Mouse (Mus musculus) MEL (cell line): Measurements from ENCODE around the gene Pde11a. TPM values are rescaled to one million over a fixed set of nuclear protein-coding genes. Genes with fewer than 3 reads are reported as not detected.

ENCODE experiments used
- DNase-seq: peaks from one replicate; pipeline ENCODE4 v3.0.0; 2011; ENCODE audit warnings: low read depth, low spot score
- H3K27ac ChIP-seq: 2 replicates; pipeline ENCODE4 v1.5.1; 2012; ENCODE audit warnings: low read depth, mild to moderate bottlenecking, control low read depth, low read length, moderate library complexity; ENCODE audit not compliant: control insufficient read depth
- H3K27me3 ChIP-seq, 2 experiments: fragments of 150-350 bp in 1 of 2; sonication (generic) in 1 of 2; 2 replicates each; pipeline ENCODE4 v1.6.1; 2012; ENCODE audit warnings: low read length in 2 of 2, mild to moderate bottlenecking in 2 of 2, improper control_type of control experiment in 1 of 2, moderate library complexity in 1 of 2; ENCODE audit not compliant: insufficient read depth in 2 of 2, control insufficient read depth in 1 of 2
- H3K36me3 ChIP-seq, 2 experiments: 2 replicates each; pipeline ENCODE4 v1.6.1; 2012 to 2014; ENCODE audit warnings: low read length in 2 of 2, improper control_type of control experiment in 1 of 2, inconsistent platforms in 1 of 2, mild to moderate bottlenecking in 1 of 2; ENCODE audit not compliant: insufficient read depth in 2 of 2, control insufficient read depth in 1 of 2
- H3K4me1 ChIP-seq, 2 experiments: fragments of 150-350 bp in 1 of 2; sonication (generic) in 1 of 2; 2 replicates each; pipeline ENCODE4 v1.6.1; 2012; ENCODE audit warnings: low read length in 2 of 2, improper control_type of control experiment in 1 of 2, mild to moderate bottlenecking in 1 of 2; ENCODE audit not compliant: insufficient read depth in 2 of 2, control insufficient read depth in 1 of 2
- H3K4me3 ChIP-seq, 2 experiments: fragments of 150-350 bp in 1 of 2; sonication (generic) in 1 of 2; 2 replicates each; pipeline ENCODE4 v1.5.1; 2012; ENCODE audit warnings: low read depth in 2 of 2, low read length in 2 of 2, mild to moderate bottlenecking in 2 of 2, moderate library complexity in 2 of 2, control low read depth in 1 of 2, improper control_type of control experiment in 1 of 2; ENCODE audit not compliant: control insufficient read depth in 1 of 2, insufficient read depth in 1 of 2
- H3K79me2 ChIP-seq: 2 replicates; pipeline ENCODE4 v1.6.1; 2012; ENCODE audit warnings: mild to moderate bottlenecking, low read length, moderate library complexity; ENCODE audit not compliant: control insufficient read depth, poor library complexity, insufficient read depth
- H3K9ac ChIP-seq: 2 replicates; pipeline ENCODE4 v1.6.1; 2012; ENCODE audit warnings: low read depth, mild to moderate bottlenecking, control low read depth, low read length, moderate library complexity; ENCODE audit not compliant: control insufficient read depth, poor library complexity, severe bottlenecking
- H3K9me3 ChIP-seq: fragments of 150-350 bp; sonication (generic); replicated peaks from 2 replicates; pipeline ENCODE4 v1.6.1; 2012; ENCODE audit warnings: mild to moderate bottlenecking, low read length, improper control_type of control experiment, moderate library complexity; ENCODE audit not compliant: insufficient read depth
- BHLHE40 ChIP-seq: IDR thresholded peaks from 2 replicates; pipeline ENCODE4 v1.6.1; 2012; ENCODE audit warnings: low read depth, mild to moderate bottlenecking, inconsistent platforms, low read length, improper control_type of control experiment, borderline replicate concordance
- CTCF ChIP-seq, 3 experiments: IDR thresholded peaks in 2 of 3; conservative IDR thresholded peaks in 1 of 3; 2 replicates each; pipeline ENCODE4 v1.5.1; 2011 to 2012; ENCODE audit warnings: low read length in 3 of 3, low read depth in 2 of 3, mild to moderate bottlenecking in 2 of 3, improper control_type of control experiment in 1 of 3, inconsistent platforms in 1 of 3, mixed read lengths in 1 of 3, moderate library complexity in 1 of 3; ENCODE audit not compliant: control insufficient read depth in 1 of 3, insufficient read depth in 1 of 3, poor library complexity in 1 of 3, severe bottlenecking in 1 of 3
- ETS1 ChIP-seq: IDR thresholded peaks from 2 replicates; pipeline ENCODE4 v1.6.1; 2012; ENCODE audit warnings: low read depth, mild to moderate bottlenecking, inconsistent platforms, low read length, improper control_type of control experiment, moderate library complexity
- GABPA ChIP-seq: IDR thresholded peaks from 2 replicates; pipeline ENCODE4 v1.6.1; 2012; ENCODE audit warnings: low read depth, mild to moderate bottlenecking, inconsistent platforms, low read length, improper control_type of control experiment, moderate library complexity
- GATA1 ChIP-seq: IDR thresholded peaks from 2 replicates; pipeline ENCODE4 v1.6.1; 2011; ENCODE audit warnings: low read depth, low read length, improper control_type of control experiment
- HCFC1 ChIP-seq: IDR thresholded peaks from 2 replicates; pipeline ENCODE4 v1.6.1; 2012; ENCODE audit warnings: low read depth, mild to moderate bottlenecking, inconsistent platforms, low read length, improper control_type of control experiment, moderate library complexity
- JUND ChIP-seq: IDR thresholded peaks from 2 replicates; pipeline ENCODE4 v1.6.1; 2011; ENCODE audit warnings: low read depth, mild to moderate bottlenecking, improper control_type of control experiment, low read length
- MAX ChIP-seq: IDR thresholded peaks from 2 replicates; pipeline ENCODE4 v1.6.1; 2011; ENCODE audit warnings: low read length, improper control_type of control experiment
- MXI1 ChIP-seq: IDR thresholded peaks from 2 replicates; pipeline ENCODE4 v1.6.1; 2011; ENCODE audit warnings: mild to moderate bottlenecking, low read depth, low read length, improper control_type of control experiment
- MYB ChIP-seq: IDR thresholded peaks from 2 replicates; pipeline ENCODE4 v1.6.1; 2011; ENCODE audit warnings: mild to moderate bottlenecking, low read depth, low read length, improper control_type of control experiment
- NELFE ChIP-seq: IDR thresholded peaks from 2 replicates; pipeline ENCODE4 v1.6.1; 2011; ENCODE audit warnings: low read depth, low read length, improper control_type of control experiment
- RAD21 ChIP-seq: IDR thresholded peaks from 2 replicates; pipeline ENCODE4 v1.6.1; 2011; ENCODE audit warnings: mild to moderate bottlenecking, low read depth, low read length, improper control_type of control experiment
- RCOR1 ChIP-seq: IDR thresholded peaks from 2 replicates; pipeline ENCODE4 v1.6.1; 2012; ENCODE audit warnings: low read depth, mild to moderate bottlenecking, inconsistent platforms, low read length, improper control_type of control experiment
- SIN3A ChIP-seq: IDR thresholded peaks from 2 replicates; pipeline ENCODE4 v1.6.1; 2012; ENCODE audit warnings: low read length, improper control_type of control experiment, inconsistent platforms
- SMC3 ChIP-seq: IDR thresholded peaks from 2 replicates; pipeline ENCODE4 v1.6.1; 2011; ENCODE audit warnings: low read depth, low read length, improper control_type of control experiment
- TAL1 ChIP-seq: IDR thresholded peaks from 2 replicates; pipeline ENCODE4 v1.6.1; 2012; ENCODE audit warnings: mild to moderate bottlenecking, inconsistent platforms, low read length, moderate library complexity, mixed read lengths
- UBTF ChIP-seq: IDR thresholded peaks from 2 replicates; pipeline ENCODE4 v1.6.1; 2012; ENCODE audit warnings: low read depth, mild to moderate bottlenecking, inconsistent platforms, low read length, improper control_type of control experiment, moderate library complexity, borderline replicate concordance; ENCODE audit not compliant: insufficient read depth
- USF1 ChIP-seq: IDR thresholded peaks from 2 replicates; pipeline ENCODE4 v1.6.1; 2014; ENCODE audit warnings: low read depth, mild to moderate bottlenecking, inconsistent platforms, low read length, improper control_type of control experiment, moderate library complexity
- USF2 ChIP-seq, 2 experiments: IDR thresholded peaks; 2 replicates each; pipeline ENCODE4 v1.6.1; 2011 to 2012; ENCODE audit warnings: improper control_type of control experiment in 2 of 2, low read length in 2 of 2, borderline replicate concordance in 1 of 2, inconsistent platforms in 1 of 2, low read depth in 1 of 2, mild to moderate bottlenecking in 1 of 2; ENCODE audit not compliant: insufficient read depth in 1 of 2
- ZC3H11A ChIP-seq: IDR thresholded peaks from 2 replicates; pipeline ENCODE4 v1.6.1; 2012; ENCODE audit warnings: low read depth, mild to moderate bottlenecking, inconsistent platforms, low read length, improper control_type of control experiment
- ZKSCAN1 ChIP-seq: IDR thresholded peaks from 2 replicates; pipeline ENCODE4 v1.6.1; 2012; ENCODE audit warnings: low read depth, mild to moderate bottlenecking, inconsistent platforms, low read length, improper control_type of control experiment, moderate library complexity
- ZMIZ1 ChIP-seq: IDR thresholded peaks from 2 replicates; pipeline ENCODE4 v1.6.1; 2012; ENCODE audit warnings: low read depth, mild to moderate bottlenecking, inconsistent platforms, low read length, improper control_type of control experiment, moderate library complexity
- ZNF384 ChIP-seq: IDR thresholded peaks from 2 replicates; pipeline ENCODE4 v1.6.1; 2012; ENCODE audit warnings: low read depth, mild to moderate bottlenecking, inconsistent platforms, low read length, improper control_type of control experiment
- polyA plus RNA-seq, 2 experiments: library from polyadenylated mRNA; stranded (reverse) in 1 of 2; unstranded in 1 of 2; fragments of >175 nt in 1 of 2; fragments of >200 nt in 1 of 2; gene quantifications; 2 replicates each; pipeline versions ENCODE4 v1.2.1 to v1.2.4; 2012; ENCODE audit warnings: low replicate concordance in 2 of 2, low read depth in 1 of 2; ENCODE audit not compliant: insufficient read length in 2 of 2, insufficient read depth in 1 of 2, missing spikeins in 1 of 2
- total RNA-seq: library from RNA; depleted of rRNA; stranded (reverse); fragments of 300-350 nt; gene quantifications from 2 replicates; pipeline ENCODE4 v1.2.3, GENCODE M21; 2012

The Pde11a gene
- total and polyA plus RNA-seq, 3 experiments, result not detected

GRCm38 (mm10) chr2:76118491-76118890, 220.1 kb downstream of the Pde11a start:
- Histone ChIP-seq H3K9ac (no peak overlapping the region), H3K4me1 (no peaks in the 10 kb centered on the region), H3K27ac (no peak overlapping the region), H3K79me2 (no peaks in the 10 kb centered on the region)
- DNase-seq, result no peak
- TF ChIP-seq ZKSCAN1 (no peak), MYB (no peak), ZMIZ1 (no peak), MXI1 (no peak), NELFE (no peak), USF1 (no peak), USF2 (IDR thresholded peaks at IDR 0.05; ENCODE audit: borderline replicate concordance in 1 of 2, insufficient read depth in 1 of 2, low read depth in 1 of 2, low read length in 2 of 2) (no peak), GATA1 (no peak), ETS1 (no peak), TAL1 (no peak), RAD21 (no peak)
- TF ChIP-seq, all 39 proteins: peak for 0
- Histone ChIP-seq H3K4me3 (no peak overlapping the region), H3K9me3 (no peaks in the 10 kb centered on the region; the same call in 1 of the 2 replicates), H3K27me3 (no peaks in the 10 kb centered on the region; a peak in 1 of 4 replicates), H3K36me3 (no peaks in the 10 kb centered on the region)

GRCm38 (mm10) chr2:76117219-76117618, 221.4 kb downstream of the Pde11a start:
- H3K27ac ChIP-seq, result no peak overlapping the region
- DNase-seq, result no peak
- H3K27me3 ChIP-seq, result no peaks in the 10 kb centered on the region; a peak in 2 of 4 replicates
- H3K79me2 ChIP-seq, result no peaks in the 10 kb centered on the region
- no peaks in the 10 kb centered on the region for H3K36me3 ChIP-seq
- no peaks in the 10 kb centered on the region; the same call in 1 of the 2 replicates for H3K9me3 ChIP-seq
- H3K4me1 ChIP-seq, result no peaks in the 10 kb centered on the region
- no peak overlapping the region for H3K4me3 ChIP-seq
- no peak for TF ChIP-seq RAD21
- no peak for TF ChIP-seq USF2 (IDR thresholded peaks at IDR 0.05; ENCODE audit: borderline replicate concordance in 1 of 2, insufficient read depth in 1 of 2, low read depth in 1 of 2, low read length in 2 of 2)
- no peak for TF ChIP-seq MYB
- no peak for TF ChIP-seq MAX
- TF ChIP-seq USF1, result no peak
- no peak for TF ChIP-seq BHLHE40
- TF ChIP-seq UBTF, result no peak
- no peak for TF ChIP-seq SMC3
- no peak for TF ChIP-seq JUND
- TF ChIP-seq SIN3A, result no peak
- TF ChIP-seq CTCF (IDR thresholded peaks at IDR 0.05 in 2 of 3, conservative IDR thresholded peaks at IDR 0.05 in 1 of 3; ENCODE audit: control insufficient read depth in 1 of 3, insufficient read depth in 1 of 3, low read depth in 2 of 3, low read length in 3 of 3, poor library complexity in 1 of 3, severe bottlenecking in 1 of 3), result no peak
- TF ChIP-seq GABPA, result no peak
- no peak for TF ChIP-seq ZC3H11A
- TF ChIP-seq HCFC1, result no peak
- TF ChIP-seq RCOR1, result no peak
- TF ChIP-seq ZNF384, result no peak
- H3K9ac ChIP-seq, result no peak overlapping the region
